Mouse (Mus musculus) heart, embryonic 14.5 days (tissue): ENCODE data around the gene Rpl39l. TPM values are rescaled to one million over a fixed set of nuclear protein-coding genes. Genes with fewer than 3 reads are reported as not detected.

Experiments used
- polyA plus RNA-seq: library from polyadenylated mRNA; unstranded; fragments of >200 nt; fragmentation: Nextera tagmentation; extraction: Ambion mirVana; gene quantifications from 2 replicates; pipeline ENCODE4 v1.2.1, GENCODE M21; 2014

The Rpl39l gene
- polyA plus RNA-seq, 1 experiment from 2014 or later = not detected

Other genes with a start within 250 kb of the Rpl39l start
- gene Grin2a, start 174.7 kb upstream of the Rpl39l start, polyA plus RNA-seq = 0.26 and 0.35 TPM in 2 replicates
- 0.34 and 0.38 TPM in 2 replicates for gene Atf7ip2, start 22.5 kb downstream of the Rpl39l start, polyA plus RNA-seq
- gene Emp2, start 143.7 kb downstream of the Rpl39l start, polyA plus RNA-seq = 35.9 and 37.2 TPM in 2 replicates
- 0.32 and 0.97 TPM in 2 replicates for gene Tekt5, start 225.3 kb downstream of the Rpl39l start, polyA plus RNA-seq
- 33.5 and 33.7 TPM in 2 replicates for gene Nubp1, start 241.7 kb downstream of the Rpl39l start, polyA plus RNA-seq